Mouse (Mus musculus): Measurements from ENCODE around the gene Rapgef3.

DNA sequence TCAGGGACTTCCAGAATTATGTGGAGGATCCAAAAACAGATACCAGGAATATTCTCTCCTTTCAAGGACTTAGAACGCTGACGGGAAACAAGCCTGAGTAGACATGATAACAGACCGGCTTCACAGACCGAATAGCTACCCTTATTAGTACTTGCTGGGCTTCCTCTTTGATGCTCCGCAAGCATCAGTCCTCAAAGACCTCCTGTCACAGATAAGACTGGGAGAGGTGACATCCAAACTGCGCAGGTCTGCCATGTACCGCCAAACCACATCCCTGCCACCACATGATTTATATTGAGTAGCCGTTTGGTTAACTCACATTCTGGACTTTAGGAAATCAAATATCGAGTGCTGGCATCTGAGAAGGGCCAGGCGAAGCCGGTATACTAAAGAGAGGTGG is 51.0 kb downstream of the Rapgef3 start:
- TF ChIP-seq CTCF (IDR thresholded peaks at IDR 0.05; ENCODE audit: low read depth, low read length) = no peak
- TF ChIP-seq POLR2A (IDR thresholded peaks at IDR 0.05; ENCODE audit: borderline replicate concordance, low read depth, low read length) = no peak

Data from bone marrow macrophage, adult 2 months (primary cell).